Mouse (Mus musculus) cerebellum, adult 11-12 months (tissue): Measurements from ENCODE around the gene LTO1.
"Not testable (repeated sequence)": the region's sequence is repeated elsewhere in the genome, so short reads cannot be mapped to it uniquely, and the experiment has no call there.

Source experiments
- DNase-seq: peaks from one replicate; pipeline ENCODE4 v3.0.0; 2022

The LTO1 gene

DNA sequence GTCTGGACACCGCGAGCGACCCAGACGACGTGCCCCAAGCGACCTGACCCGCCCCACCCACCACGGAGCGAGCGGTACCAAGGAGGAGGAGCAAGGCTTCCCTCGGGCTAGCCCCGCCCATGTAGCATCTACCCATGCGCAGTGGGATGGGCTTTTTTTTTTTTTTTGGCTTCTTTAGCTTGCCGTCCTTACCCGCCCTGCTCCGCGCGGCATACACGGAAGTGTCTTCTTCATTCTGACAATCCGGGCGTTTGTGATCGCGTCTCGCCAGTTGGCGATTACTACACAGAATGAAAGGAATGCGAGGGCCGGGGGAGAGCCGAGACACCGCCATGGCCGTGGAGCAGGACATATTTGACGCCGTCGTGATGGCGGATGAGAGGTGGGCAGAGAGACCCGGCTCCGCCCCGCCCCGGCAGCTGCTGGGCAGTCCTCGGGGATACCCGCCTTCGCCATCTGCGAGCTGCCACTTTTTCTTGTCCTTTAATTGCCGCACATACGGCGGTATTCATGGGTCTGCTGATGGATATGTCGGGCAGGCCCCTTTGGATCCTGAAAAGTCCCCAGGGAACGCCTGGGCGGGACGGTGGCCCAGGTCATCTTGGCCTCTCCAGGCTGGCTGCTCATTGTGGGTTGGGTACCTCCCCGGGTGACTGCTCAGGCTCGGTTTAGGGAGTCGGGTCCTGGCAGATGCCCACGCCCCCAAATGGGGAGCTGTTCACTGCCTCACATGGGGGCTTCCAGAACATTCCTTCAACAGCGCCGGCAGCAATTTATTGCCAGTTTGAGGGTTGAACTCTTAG is at the start of gene LTO1:
Gene LTO1 (plus strand): TSS at position 153 of the 803 bp plus-strand sequence.
- DNase-seq, result peak; percentile 89

DNA sequence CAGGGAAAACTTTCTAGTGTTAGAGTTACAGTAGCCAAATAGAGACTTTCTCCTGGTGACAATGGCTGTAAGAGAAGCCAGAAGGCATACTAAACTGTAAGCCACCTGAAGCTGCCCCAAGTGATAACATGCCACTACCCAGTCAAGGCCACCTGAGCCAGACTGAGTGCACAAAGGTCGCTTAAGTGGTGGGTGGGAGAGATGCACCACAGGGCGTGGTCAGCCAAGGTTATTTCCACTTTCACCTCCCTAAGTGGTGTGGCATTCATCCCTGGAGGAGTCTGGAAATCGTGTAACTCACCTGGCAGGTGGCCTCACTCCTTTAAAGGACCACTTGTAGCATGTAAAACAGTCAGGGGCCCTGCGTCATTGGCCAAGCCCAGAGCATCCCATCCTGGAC is 47.7 kb upstream of the LTO1 start:
- no peak for DNase-seq

DNA sequence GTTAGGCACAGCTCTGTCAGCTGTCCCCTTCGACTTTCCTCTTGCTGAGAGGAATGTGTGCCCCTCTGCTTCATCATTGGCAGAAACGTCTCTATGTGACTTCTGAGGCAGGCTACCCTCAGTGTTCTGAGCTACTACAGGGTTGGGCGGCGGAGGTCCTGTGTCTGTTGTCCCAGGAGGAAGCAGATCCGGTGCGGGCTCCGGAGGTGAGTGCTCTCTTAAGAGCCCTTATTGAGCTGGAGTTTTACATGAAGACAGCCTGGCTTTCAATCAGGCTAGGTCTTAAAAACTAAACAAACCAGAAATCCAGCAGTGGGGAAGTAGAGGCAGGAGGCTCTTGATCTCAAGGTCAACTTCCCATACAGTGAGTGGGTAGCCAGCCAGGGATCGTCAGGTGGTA is 47.3 kb upstream of the LTO1 start:
- DNase-seq, result no peak

DNA sequence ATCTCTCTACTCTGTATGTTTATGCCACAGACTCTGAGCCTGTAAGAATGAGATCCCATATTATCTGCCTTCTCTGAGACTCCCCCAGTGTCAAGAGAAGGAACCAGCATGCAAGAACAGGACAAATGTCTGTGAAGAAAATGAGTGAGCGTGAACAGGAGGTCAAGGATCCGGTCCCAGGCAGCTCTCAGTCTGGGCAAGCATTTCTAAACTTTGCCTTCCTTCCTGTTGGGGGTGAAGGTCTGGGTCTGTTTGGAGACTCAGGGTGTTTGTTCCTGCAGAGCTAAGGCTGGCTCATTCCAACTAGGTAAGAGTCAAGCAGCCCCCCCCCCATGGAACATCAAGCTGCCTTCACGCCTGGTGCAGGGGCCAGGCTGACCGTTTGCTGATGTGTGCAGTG is 42.5 kb upstream of the LTO1 start:
- no peak for DNase-seq

DNA sequence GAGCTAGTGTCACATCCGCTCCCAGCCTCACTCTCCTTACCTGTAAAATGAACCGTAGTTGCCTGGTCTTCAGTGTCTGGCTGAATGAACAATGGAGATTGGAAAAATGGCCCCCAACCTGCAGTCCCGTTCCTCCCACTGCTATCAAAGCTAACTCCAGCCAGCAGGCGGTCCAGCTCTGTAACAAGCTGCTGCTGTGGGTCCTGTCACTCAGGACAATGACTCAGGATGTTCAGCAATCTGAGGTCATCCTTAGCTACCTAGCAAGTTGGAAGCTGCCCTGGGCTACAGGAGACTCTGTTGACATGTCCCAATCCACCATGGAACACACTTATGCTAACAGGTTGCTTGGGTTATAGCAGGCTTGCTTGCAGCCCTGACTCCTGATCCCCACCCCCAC is 41.7 kb upstream of the LTO1 start:
- DNase-seq, result no peak

DNA sequence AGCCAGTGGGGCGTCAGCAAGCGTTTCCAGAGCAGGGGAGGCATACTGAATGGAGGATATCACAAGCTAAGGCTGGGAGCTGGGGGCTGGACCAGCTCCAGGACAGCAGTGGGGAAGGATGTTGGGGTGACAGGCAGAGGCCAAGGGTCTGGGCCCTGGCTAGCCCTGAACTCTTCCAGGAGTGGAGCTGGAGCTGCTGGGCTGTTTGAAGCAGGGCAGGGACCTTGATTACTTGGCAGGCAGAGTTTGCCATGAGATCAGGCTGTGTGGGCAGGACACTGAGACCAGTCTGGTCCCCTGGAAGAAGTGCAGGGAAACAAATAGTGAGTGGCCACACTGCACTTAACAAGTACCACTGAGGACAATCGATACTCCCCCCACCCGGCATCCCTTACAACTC is 40.7 kb upstream of the LTO1 start:
- no peak for DNase-seq

DNA sequence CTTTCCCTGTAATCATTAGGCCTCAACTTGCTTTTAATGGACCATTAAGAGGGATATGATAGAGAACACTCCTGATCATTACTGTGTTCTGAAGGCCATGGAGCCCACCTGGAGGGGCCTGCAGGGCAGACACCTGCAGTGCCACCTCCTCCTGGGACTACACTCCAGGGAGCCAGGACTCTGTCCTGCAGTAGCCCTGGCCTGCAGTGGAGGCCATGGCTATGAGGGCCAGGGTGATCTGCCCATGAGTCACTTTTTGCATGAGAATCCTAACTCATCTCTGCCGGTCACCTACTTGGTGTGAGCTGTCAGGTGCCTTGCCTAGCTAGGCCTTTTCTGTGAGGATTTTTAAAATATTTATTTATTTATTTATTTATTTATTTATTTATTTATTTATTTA is 36.5 kb upstream of the LTO1 start:
- DNase-seq, result no peak

DNA sequence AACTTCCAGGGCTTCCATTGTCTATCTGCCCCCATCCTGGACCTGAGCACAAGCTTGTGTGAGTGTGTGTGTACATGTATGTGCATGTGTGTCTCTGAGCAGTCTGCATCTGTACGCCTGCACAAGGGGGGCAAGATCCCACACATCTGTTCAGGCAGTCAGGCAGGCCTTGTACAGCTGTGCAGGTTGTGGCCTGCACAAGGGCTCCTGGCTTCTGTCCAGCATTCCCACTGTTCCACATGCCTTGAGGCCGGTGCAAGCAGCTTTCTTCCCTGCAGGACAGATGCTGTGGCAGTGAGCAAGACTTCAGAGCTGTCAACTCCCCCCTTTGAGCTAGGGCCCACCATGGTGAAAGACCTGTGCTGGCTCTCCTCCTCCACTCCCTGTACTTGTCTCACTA is 31.8 kb upstream of the LTO1 start:
- DNase-seq, result no peak

DNA sequence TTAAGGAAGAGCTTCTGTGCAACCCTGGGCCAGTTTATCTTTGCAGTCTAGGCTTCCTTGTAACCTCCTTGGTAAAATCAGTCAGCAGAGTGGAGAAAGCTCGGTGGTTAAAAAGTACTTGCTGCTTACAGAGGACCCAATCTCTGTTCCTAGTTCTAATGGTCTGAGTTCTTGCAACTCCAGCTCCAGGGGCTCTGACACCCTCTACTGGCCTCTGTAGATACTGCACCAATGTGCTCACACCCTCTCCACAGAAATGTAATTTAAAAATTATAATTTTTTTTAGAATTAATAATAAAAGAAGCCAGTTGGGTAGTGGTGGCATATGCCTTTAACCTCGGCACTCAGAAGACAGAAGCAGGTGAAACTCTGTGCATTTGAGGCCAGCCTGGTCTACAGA is 27.2 kb upstream of the LTO1 start:
- DNase-seq, result no peak

DNA sequence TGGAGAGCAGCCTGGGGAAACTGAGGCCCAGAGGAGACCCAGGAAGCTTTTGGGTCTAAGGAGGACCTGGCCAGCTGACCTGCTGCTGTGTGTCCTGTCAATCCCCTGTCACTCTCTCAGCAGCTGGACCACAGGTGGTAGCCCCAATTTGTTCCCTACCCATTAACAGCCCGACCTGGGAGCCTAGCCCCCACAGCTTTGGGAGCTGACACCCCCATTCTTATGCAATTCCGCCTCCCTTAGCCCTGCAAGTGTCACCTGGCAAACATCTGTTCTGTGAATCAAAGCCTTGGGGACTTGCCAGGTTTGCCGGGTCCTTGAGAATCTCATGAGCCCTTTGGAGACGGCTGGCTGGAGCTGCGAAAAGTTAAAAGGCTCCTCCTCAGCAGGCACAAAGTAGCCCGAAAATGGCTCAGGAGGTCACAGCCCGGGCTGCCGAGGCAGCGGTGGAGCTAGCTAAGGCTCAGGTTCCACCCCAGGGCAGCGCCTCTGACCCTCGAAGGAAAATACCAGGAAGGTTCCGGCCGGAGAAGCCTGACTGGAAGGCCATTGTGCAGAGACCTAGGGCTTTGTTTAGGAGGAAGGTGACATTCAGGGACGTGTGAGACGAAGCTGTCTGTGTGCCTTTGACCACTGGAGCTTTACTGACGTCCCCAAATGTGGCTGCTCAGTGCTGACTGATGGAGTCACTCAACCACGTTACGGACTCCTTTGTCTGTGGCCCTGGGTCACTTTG is 26.2 kb upstream of the LTO1 start:
- DNase-seq, result no peak

DNA sequence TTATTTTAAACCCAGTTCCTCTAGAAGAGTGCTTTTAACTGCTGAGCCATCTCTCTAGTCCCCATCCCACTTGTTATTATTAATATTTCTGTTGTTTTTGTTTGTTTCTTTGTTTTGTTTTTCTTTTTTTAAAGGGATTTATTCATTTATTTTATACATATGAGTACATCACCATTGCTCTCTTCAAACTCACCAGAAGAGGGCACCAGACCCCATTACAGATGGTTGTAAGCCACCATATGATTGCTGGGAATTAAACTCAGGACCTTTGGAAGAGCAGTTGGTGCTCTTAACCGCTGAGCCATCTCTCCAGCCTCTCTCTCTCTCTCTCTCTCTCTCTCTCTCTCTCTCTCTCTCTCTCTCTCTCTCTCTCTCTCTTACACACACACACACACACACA is 24.2 kb upstream of the LTO1 start:
- DNase-seq, result not testable (repeated sequence)

DNA sequence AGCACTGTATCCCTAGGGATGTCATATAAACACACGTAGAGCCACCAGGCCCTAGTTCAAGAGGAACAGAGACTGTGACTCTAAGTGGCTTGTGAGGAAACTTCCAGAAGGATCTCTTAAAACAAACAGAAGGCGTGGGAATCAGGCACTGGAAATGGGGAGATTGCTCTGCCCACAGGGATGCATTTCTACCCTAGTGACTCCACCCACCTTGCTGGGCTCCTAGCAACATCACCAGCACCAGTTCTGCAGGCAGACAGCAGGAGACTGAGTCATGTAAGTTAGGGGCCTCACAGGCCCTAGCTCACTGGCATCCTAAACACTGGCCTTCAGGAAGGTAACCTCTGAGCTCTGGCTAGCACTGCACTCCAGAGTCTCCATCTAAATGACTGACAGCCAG is 23.0 kb upstream of the LTO1 start:
- no peak for DNase-seq

DNA sequence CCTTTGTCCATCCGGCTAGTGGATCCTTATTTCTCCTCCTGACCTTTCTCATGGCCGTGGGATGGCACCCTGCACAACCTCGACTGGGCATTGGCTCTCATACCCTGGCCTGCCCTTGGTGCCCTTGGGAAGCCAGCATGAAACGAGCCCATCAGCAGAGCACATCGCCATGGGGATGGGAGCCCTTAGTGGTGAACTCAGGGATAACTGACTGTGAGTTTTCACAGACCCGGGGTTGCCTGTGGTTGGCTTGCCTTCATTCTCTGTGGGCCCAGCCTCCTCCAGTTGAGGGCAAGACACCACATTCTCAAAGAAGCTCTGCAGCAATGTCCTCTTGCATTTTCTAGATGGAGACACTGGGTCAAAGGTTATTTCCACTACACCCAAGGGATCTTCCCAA is 22.6 kb upstream of the LTO1 start:
- DNase-seq, result no peak

DNA sequence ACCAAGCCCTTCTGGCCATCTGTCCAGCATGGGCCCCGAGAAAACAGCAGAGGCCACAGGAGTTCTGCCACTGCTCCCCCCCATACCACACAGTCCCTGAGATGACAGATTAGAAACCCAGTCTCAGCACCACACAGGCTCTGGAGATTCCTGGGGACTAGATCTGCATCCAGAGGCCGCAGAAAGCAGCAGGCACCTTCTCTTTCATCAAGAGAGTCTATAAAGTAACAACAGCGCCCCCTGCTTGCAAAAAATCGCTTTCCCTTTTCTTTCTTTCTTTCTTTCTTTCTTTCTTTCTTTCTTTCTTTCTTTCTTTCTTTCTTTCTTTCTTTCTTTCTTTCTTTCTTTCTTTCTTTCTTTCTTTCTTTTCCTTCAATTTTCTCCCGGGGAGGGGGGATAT is 20.7 kb upstream of the LTO1 start:
- no peak for DNase-seq

DNA sequence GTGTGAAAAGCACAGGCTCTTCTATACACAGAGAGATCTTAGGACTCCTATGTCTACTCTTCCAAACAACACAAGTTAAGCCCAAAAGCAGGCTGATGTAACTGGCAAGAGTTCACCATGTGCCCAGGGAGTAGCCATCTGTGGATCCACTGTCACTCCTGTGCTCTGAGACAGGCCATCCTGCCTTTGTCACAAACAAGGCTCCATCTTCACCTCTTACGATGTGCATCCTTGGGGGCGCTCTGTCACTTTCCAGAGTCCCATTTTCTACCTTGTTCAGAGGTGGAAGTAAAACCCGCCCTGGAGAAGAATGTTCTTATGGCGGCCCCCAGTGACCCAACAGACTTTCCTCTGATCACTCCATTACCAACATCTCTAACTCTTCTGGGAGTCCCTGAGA is 20.2 kb upstream of the LTO1 start:
- no peak for DNase-seq

DNA sequence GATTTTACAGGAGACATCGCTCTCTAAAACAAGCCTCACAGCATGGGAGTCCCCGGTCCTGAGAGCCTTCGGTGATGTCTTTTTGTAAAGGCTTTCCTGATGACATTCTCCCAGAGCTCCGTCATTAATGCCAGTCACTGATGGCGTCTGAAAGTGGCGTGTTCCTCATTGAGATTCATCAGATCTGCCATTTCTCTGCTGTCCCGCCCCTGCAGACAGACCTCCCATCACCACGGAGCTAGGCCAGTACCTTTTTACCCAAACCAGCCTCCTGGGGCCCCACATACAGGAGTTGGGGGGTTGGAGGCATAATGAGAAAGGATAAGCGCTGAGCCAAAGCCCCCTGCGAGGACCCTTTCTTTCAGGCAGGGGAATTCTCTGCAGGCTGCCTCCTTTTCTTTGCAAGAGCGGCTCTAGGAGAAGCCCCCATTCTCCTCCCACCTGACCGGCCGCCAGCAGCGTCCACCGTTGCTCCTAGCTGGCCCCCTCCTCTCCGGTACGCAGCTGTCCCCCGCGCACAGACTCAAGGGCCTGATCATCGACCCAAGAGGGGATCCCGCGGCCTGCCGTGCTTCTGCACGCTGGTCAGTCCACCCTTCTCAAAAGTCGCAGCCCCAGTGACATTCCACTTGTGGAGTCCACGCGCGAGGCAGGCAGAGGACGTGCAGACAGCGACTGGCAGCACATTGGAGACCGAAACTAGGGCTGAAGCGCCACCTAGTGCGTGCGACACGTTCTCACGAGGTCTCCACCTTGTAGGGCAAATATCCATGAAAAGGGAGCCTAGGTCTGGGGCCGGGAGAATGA is 19.4 kb upstream of the LTO1 start:
- peak; percentile 55 for DNase-seq

DNA sequence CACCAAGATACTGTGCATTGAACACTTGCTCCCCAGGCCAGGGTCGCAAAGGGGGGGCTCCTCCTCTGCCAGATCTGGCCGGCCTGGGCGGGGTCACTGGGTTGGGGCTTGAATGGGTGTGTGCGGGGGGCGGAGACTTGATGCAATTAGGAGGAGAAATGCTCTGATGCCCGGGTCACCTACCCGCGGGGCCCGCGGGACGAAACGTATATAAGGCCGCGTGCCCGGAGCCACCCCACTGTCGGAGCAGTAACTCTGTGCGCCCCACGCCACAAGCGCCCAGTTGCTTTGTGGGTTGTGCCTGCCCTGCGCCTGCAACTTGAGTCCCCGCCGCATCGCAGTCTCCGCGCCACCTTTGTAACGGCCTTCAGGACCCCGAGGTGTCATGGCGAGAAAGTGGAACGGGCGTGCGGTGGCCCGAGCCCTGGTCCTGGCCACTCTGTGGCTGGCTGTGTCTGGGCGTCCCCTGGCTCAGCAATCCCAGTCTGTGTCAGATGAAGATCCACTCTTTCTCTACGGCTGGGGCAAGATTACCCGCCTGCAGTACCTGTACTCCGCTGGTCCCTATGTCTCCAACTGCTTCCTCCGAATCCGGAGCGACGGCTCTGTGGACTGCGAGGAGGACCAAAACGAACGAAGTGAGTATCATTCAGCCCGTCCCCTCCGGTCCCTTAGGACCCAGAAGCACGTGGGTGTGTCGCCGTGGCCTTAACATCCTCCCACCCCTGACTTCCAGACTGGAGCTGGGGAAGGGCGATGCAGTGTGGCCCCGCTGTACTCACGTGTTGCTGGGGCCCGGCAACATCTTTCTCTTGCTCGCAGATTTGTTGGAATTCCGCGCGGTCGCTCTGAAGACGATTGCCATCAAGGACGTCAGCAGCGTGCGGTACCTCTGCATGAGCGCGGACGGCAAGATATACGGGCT is 18.3 kb upstream of the LTO1 start, which contains the start of gene Fgf15:
Gene Fgf15 (plus strand): TSS at position 238 of the 925 bp plus-strand sequence.
- no peak for DNase-seq

DNA sequence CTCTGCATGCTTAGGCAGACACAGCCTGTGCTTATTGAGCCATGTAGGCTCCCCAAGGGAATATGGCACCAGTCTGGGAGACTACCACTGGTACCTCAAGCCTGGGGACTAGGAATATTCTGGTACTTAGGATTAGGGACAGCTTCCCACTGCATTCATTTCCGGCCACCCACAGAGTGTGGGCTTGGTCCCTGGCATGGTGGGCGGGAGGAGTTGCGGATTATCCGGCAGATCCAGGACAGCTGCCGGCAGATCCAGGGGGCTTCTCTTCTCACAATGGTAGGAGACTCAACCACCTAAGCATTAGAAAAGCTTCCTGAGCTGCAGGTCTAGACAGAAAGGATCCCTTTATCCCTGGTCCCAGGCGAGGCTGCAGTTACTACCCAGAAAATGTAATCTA is 16.4 kb upstream of the LTO1 start:
- DNase-seq, result no peak

DNA sequence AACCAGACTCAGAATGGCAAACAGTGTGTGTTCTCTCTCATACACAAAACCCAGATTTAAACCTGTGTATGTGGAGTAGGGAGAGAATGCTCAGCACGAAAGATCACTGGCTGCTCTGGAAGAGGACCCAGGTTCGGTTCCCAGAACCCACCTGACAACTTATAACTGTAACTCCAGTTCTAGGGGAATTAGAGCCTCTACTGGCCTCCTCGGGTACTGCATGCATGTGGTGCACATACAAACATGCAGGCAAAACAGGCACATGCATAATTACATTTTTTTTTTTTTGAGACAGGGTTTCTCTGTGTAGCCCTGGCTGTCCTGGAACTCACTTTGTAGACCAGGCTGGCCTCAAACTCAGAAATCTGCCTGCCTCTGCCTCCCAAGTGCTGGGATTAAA is 9.4 kb upstream of the LTO1 start:
- DNase-seq, result not testable (repeated sequence)

DNA sequence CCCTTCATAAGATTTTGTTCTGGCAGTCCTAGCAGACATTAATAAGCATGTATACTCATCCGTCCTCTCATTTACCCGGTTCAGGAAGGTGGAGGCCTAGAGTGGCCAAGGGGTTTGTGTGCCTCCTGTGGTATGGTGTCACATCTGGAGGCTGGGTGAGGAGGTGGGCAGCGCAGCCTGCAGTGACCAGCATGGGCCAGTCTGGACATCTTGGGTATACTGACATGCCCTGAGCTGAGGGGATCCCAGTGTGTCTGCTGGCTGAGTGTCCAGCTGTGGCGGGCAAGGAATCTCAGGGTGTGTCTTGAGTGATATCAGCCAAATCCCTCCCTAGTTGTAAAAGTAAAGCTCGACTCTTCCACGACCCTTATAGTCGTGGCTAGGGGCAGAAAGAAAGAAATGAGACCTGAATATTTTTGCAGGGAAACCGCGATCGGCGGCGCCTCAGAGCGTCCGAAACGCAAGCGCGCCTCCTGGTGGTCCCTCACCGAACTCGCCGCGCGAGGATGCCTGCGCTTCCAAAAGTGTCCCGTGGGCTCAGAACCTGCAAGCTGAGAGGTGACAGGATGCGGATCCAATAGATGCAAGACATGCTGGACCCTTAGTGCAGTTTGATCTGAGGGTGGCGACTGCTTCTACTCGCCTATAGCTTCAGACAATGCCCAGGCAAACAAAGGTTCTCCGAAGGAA is 8.0 kb upstream of the LTO1 start:
- DNase-seq, result peak; percentile 29

DNA sequence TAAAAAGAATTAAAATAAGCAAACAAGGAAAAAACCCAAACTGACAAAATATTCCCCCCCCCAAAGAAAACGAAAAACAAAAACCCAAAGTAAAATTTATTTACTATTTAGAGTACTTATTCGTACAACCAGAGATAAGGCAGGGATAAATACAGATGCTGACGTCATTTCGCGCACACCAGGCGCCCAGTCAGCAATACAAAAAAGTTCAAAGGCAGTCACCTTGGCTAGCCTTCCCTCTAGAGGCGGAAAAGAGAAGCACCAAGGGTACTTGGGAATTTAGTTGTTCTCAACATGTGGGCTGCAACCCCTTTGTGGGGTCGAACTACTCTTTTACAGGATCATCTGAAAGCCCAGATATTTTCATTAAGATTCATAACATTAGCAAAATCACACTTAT is 7.1 kb upstream of the LTO1 start:
- DNase-seq, result no peak

DNA sequence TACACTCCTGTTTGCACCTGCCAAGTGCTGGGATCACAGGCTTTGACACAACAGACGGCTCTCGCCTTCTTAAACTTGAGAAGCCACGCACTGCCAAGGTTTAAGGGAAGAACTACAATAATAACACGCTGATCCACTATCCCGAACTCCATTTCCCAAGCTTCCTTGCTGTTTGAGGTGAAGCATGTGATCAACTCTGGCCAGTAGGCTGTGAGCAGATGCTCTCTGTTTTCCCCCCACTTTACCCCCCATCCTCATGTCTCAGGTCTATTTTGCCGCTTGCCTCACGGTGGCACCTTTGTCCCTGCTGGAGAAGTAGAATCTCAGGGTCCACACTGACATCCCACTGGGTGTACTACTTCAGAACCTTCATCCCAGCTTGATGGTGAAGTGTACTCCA is 6.2 kb upstream of the LTO1 start:
- no peak for DNase-seq
